Mouse (Mus musculus) layer of hippocampus, adult 9-11 months (tissue): ENCODE data around the gene Cfb.

Source experiments
- DNase-seq: peaks from one replicate; pipeline ENCODE4 v3.0.0; 2022

Cfb gene

GRCm38 (mm10) chr17:34883332-34883731 lies 21.0 kb upstream of the Cfb start:
- no peak for DNase-seq

DNA sequence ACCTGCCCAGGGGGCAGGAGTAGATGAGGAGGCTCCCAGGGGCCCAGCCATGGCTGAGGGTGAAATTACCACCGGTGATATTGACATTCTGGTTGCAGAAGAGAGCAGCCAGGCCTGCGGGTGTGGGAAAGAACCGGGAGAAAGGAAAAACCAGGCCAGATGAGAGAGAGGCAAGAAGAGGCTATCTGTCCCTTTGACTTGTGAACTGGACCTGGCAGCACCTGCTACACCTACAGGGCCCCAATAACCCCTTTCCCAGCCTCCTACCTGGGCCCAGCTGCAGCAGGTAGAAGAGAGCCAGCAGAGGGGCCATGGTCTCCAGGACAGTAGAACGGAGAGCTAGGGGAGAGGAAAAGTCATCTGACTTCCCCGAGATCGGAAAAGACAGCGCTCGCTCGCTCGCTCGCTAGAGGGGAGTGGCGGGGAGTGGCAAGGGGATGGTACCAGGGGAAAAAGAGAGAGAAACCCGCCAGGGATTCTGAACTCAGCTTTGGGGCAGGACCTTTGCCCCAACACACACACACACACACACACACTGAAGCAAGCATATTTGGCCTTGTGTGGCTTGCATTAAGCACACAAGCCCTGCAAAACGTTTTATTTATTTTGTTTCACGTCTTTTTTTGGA lies 19.5 kb upstream of the Cfb start, which contains the start of gene Gm20547:
Gm20547 (minus strand) TSS at position 360 of the 628 bp plus-strand sequence.
- DNase-seq: no peak

- DNase-seq: no peak
Measured at GRCm38 (mm10) chr17:34881166-34881565, 18.8 kb upstream of the Cfb start.

GRCm38 (mm10) chr17:34879336-34879879 lies 17.1 kb upstream of the Cfb start, which contains the start of gene Zbtb12:
Zbtb12 (plus strand) TSS chr17:34879483.
- DNase-seq: no peak

DNA sequence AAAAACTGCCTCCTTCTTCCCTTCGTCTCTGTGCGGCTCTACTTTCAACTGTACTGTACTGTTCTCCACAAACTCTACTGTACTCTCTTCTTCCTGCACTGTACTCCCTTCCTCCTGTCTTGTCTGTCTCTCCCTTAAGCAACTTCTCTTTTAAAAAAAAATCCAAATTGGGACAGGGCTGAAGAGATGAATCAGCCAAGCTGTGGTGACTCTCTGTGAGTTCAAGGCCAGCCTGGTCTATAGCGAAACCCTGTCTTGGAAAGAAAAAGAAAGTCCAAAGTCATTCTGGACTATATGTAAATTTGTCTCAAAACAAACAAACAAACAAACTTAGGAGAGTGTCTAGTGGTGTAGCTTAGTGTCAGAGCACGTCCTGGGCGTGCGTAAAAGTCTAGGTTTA lies 12.0 kb upstream of the Cfb start:
- DNase-seq: no peak

DNA sequence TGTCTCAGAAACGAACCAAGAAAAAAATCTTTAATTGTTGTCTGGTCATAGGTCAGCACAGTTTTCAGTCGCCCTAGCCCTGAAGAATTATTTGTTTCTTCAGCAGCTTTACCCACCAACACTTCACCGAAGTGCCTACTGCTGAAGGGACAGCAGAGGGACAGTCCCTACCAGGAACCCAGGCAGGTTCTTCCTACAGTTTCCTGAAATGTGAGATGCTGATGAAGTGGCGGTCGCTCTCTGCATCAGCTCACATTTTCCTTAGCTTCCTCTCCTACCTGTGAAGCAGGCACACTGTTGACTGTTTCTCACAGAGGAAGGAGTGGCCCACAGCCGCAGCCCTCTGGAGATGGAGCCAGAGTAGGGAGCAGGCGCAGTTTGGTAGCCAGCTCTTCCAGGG lies 3.7 kb upstream of the Cfb start:
- no peak for DNase-seq

DNA sequence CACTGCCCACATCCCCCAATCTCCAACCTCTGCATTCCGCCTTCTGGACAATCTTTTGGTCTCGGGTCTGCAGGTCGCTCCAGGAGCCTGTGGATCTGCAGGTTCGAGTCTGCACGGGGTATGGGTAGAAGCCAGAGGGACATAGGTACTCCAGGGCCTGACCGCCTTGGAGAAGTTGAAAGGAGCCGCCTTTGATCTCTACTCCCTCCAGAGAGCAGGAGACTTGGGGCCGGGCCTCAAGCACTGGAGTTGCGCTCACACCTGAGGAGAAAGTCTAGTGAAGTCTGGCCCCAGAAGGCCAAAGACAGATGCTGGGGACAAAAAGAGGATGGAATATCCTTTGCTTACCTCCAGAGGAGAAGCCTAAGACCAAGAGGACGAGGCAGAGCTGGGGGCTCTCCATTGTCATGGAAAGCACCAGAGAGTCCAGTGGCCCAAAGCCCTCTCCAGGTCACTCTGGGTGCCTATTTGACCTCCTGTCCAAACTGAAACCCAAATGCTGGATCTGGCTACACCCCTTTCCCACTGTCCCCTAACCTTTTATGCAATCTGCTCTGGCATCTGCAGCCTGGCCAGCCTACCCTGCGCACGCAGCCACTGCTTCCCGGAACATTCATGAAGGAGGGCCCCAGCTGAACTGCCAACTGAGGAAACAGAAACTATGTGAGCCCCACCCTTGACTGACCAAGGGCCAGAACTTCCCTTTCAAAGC lies 458 bp downstream of the Cfb start:
- no peak for DNase-seq

- no peak for DNase-seq
Measured at GRCm38 (mm10) chr17:34860514-34860913, 1.8 kb downstream of the Cfb start.

DNA sequence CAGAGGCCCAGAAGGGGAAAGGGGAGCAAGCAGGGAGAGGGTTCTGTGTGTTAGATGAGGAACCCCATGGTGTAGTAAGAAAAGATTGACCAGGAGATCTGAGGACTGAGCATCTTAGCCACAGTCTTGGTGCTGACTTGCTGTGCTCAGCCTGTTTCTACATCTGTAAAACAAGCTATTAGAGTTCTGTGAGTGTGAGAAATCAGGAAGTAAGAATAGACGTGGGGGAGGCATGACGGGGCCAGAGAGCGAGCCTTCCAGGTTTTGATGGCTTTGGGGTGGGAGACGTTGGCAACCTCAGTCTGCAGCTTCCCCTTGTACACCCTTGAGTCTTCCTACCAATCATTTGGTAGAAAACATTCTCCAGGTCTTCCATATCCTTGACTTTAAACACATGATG lies 3.6 kb downstream of the Cfb start:
- no peak for DNase-seq

DNA sequence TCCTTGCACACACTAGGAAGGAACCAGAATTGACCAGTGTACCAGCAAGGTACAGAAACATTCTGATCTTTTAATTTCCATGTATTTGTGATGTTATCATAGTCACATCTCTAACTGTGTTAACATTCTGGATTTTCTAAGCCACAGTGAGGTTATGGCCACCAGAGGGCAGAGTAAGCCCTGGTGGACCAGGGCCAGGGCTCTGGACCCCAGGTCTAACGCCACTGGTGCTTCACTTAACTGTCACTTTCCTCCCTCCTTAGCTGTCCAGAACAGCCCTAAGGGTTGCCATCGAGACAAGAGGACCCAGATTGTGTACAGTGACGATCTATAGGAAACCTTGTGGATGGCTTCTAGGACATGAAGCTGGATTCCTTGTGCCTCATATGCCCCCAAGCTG lies 6.5 kb downstream of the Cfb start:
- no peak for DNase-seq

DNA sequence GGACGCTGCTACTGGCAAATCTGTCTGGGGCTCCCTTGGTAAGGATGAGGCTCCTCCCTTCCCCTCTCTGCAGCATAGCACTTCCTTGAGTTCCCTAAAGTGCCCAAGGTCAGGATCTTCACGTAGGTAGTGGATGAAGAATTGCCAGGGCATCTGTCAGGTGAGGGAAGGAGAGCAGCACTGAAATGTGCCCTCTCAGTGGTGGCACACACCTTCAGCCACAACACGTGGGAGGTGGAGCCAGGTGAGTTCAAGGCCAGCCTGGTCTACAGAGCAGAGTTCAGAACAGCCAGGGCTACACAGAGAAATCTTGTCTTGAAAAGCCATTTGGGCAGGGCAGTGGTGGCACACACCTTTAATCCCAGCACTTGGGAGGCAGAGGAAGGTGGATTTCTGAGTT lies 7.6 kb downstream of the Cfb start:
- no peak for DNase-seq

DNA sequence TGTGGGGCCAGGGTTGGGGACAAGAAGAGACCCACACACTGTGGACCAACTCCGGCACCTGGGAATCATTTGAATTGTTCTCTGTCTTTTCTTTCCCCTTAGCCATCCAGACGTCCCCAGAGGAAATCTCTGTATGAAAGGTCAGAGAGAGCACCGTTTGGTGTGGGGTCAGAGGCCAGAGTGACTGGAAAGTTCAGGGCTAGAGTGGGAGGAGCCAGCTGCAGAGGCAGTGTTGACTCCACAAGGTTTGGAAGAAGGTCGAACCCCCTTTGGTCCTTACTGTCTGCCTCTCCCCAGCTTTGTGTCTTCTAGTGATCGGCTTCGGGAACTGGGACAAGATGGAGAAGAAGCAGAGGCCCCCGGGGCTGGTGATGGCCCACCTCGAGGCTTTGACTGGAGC lies 8.8 kb downstream of the Cfb start:
- no peak for DNase-seq

DNA sequence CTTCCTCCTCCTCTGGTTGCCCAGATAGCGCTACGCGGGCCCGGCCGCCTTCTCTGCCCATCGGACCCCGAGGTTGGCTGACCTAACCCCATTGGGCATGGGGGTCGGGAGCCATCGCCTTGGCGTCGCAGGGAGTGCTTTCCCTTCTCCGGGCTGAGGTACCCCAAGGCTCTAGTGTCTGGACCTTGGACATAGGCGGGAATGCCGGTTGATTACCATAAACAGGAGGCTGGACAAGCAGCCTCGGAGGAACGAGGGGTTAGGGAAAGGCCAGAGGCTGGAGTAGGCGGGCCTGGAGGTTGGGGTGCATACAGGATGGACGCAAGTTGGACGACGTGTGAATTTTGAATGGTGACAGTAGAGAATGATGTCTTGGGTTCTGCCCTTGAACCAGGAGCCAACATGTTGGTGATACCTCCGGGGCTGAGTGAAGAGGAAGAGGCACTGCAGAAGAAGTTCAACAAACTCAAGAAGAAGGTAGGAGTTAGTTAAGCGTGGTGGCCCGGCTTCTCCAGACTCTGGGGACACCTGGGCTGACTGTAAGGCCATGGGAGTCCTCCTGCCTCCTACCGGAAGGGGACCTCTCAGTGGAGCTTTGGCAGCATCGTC lies 11.7 kb downstream of the Cfb start:
- no peak for DNase-seq

DNA sequence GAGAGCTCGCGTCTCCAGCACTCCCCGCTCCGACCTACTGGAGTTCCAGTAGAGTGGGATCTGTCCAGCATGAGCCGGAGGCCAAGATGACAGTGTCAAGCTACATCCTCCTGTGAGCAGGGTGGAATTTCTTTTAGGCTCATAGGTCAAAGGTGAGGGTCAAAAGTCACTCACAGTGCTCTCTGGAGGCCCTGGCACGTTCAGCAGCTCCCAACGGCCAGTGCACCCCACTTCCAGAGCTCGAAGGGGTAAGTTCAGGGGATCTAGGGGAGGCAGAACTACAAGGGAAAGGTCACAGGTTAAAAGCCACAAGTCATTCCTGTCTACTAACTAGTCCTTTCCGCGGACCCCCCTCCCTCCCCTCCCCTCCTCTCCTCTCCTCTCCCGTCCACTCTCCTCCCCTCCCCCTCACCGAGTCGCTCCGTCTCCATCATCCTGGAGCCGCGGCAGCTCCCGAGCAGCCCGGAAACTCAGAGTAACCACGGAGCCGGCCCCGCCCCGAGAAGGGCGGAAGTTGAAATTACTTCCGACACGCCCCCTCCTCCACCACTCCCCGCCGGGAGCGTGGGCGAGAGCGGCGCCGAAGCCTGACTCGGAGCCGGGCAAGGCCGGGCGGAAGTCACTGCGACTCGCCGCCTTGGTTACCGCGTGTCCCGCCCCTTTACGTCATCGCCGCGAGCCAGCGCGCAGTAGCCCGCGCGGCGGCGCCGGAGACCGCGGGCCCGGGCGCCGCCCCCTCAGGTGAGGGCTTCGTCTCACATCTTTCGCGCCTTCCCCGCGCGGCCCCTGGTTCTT lies 12.4 kb downstream of the Cfb start, which contains the start of the genes Skiv2l and Nelfe:
Skiv2l (minus strand) TSS at position 489 of the 795 bp plus-strand sequence.
Nelfe (plus strand) TSS at position 670 of the 795 bp plus-strand sequence.
- peak; percentile 98 for DNase-seq

DNA sequence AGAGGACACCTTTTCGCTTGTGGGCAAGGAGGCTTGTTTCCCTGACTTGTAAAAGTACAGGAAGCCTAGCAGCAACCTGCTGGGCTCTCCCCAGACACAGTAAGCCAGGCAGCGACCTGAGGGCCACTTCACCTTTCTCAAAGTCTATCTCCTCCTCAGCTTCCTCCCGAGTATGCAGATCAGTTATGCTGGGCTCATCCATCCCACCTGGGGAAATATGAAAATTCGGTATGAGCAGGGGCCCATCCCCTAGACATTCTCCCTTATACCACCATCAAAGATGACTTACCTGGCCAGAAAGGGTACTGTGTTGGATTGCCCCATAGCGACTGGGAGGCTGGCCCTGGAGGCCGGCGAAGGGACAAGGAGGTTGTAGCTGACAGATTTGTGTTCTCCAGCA lies 14.7 kb downstream of the Cfb start:
- DNase-seq: no peak

DNA sequence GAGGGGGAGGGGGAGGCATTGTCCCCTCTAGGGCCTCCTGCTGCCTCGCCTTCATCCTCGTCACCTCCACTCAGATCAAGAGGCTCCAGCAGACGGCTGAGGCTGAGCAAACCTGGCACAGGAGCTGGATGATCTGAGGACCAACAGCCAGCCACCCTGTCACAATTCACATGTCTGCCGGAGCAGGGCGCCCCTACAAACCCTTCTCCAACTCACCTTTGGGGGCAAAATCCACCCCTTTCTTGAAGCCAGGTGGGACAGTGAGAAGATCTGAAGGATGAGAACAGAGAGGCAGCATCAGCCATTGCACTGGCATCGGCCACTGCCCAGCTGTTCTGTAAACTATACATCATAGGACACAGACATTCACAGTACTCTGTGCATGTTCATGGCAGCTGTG lies 15.1 kb downstream of the Cfb start:
- no peak for DNase-seq

GRCm38 (mm10) chr17:34844884-34845283 lies 17.4 kb downstream of the Cfb start:
- no peak for DNase-seq

DNA sequence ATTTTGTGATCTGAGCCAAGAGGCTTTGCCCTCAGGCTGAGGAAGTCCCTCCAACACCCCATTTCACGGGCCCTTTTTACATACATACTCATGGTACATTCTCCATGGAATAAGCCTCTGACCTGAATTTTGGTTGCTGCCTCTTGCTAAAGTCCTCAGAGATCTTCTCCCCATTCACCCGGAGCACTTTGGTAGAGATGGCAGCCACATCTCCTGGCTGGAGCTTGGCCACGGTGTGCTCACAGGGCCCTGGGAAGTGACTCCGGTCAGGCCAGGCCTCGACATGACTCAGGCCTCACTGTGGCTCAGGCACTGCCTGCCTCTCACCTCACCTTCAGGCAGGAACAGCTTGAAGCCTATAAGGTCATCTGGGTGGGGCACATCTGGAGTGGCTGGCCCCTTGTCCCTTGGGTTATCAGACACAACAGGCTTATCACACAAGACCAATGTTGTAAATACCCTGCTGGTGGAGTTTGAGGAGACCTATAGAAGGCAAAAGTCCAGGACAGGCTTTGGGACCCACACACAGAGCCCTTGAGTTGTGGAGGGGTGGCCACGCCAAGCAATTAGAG lies 21.5 kb downstream of the Cfb start:
- DNase-seq: no peak

- DNase-seq: no peak
Measured at GRCm38 (mm10) chr17:34838785-34839184, 23.5 kb downstream of the Cfb start.

DNA sequence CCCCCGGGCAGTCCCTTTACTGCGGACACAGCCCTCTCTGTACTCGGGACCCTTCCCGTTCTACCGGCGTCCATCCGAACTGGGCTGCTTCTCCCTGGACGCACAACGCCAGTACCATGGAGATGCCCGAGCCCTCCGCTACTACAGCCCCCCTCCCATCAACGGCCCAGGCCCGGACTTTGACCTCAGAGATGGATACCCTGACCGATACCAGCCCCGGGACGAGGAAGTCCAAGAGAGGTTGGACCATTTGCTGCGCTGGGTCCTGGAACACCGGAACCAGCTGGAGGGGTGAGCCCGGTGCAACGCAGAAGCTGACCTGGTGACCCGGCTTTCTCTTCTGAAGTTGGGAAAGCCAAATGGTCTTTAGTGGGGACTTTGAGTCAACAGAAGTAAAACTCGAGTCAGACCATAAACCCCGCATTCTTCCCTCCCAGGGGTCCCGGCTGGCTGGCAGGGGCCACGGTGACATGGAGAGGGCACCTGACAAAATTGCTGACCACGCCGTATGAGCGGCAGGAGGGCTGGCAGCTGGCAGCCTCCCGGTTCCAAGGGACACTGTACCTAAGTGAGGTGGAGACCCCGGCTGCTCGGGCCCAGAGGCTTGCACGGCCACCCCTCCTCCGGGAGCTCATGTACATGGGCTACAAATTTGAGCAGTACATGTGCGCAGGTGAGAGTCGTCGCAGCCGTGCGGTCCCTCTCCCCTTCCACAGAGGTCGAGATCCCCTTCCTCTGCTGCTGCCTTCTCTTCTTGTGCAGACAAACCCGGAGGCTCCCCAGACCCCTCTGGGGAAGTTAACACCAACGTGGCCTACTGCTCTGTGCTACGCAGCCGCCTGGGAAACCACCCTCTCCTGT lies 24.6 kb downstream of the Cfb start:
- DNase-seq: no peak

DNA sequence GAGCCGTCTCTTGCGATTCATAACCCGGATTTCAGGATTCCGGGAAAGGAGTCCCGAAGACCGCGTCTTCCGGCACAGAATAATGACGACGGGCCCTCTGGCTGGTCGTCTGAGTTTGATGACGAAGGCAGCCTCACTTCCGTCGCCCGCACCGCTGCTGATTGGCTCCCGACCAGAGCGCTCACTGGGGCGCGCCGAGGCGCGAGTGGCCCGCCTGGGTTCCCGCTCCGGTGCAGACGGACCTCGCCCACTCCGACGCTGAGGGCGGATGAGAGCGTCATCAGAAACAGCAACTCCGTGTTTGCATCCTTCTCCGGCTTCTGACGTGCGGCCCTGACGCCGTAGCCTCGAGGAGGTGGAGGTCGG lies 25.5 kb downstream of the Cfb start, which contains the start of the genes Stk19 and Dxo:
Stk19 (minus strand) TSS at position 90 of the 366 bp plus-strand sequence.
Dxo (plus strand) TSS at position 164 of the 366 bp plus-strand sequence.
- DNase-seq: peak; percentile 97
